Mouse (Mus musculus) layer of hippocampus, postnatal 25 days (tissue): ENCODE measurements at regions not wholly inside any gene's neighbourhood (a gene's known extent, or its start where the extent isn't known, plus 50 kb on each side); places are given as distances from the start of the nearest gene placed in this dataset.

Source experiments
- DNase-seq, 2 experiments: peaks; one replicate each; pipeline ENCODE4 v3.0.0; 2022; ENCODE audit warnings: mixed read lengths in 2 of 2, low spot score in 1 of 2; ENCODE audit errors: extremely low spot score in 1 of 2

DNA sequence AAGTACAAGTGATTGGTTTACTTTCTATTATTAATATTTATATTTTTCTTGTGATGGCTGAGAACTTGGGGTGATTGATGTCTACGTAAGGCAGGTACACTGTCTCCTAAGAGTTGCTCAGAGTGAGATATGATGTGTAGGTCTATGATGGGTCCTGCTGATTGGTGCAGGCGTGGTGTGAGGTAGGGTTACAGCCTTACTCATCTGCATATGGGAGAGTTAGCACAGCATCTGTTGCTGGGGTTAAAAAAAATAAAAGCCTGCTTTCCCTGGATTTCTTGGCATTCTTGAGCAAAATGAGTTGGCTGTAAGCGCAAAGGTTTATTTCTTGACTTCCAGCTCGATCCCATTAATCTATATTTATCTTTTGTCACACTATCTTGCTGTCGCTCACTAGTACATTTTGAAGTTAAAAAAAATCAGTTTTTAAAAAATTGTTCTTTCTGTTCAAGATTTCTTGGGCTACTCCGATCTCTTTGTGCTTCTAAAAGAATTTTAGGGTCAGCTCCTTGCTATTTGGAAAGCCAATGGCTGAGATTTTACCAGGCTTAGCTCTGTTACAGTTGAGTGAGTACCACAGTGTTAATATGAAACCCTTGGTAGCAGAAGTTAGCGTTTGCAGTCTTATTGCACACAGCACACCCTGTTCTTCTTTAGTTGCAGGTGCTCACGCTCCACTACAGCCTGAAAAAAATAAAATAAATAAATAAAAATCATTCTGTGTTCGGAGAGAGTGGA, 482.0 kb downstream of the Plekhb2 start:
- no peak for DNase-seq

DNA sequence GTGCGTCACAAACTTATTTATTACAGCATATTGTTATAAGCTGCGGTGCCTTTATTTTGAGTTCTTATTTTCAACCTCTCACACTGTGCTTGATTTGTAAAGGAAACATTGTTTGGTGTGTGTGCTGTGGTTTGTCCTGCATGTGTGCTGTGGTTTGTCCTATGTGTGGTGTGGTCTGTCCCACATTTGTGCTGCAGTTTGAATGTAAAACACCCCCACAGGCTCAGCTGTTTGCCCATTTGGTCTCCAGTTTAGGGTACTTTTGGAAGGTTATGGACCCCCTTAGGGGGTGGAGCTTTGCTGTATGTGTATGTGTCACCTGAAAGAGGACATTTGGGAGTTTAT, 482.5 kb downstream of the Plekhb2 start:
- no peak for DNase-seq

DNA sequence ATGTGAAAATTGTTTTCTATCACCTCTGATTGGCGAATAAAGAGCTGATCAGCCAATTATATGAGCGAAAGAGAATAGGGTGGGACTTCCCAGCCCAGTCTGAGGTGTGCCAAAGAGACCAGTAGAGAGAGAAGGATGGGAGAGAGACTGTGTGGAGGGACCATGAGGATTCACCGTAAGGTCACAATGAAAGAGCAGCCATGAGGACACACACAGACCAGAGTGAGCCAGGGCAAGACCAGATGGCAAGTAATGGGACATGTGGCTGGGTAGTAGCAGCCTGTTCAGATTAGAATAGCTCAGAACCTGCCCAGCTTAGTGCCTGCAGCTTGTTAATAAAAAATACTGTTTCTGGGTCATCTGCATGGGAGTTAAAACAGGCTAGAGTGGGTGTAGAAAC, 487.9 kb downstream of the Plekhb2 start:
- no peak for DNase-seq

DNA sequence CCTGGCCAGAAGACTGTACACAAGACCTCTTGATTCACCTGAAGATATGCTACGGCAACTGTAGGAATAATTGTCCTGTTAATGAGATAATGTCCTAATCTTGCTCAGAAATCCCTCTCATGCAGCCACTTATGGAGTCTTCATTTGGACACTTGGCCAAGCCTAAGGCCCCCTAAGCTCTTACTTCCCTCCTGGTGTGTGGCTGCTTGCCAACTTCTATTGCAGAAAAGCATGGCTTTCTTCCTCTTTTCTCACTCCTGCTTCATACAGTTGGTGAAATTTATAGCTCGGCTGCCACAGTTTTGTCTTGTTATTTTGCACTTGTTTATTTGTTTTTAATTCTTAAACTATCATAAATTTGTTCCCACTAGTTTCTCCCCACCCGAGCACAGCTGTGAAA, 488.4 kb downstream of the Plekhb2 start:
- no peak for DNase-seq

DNA sequence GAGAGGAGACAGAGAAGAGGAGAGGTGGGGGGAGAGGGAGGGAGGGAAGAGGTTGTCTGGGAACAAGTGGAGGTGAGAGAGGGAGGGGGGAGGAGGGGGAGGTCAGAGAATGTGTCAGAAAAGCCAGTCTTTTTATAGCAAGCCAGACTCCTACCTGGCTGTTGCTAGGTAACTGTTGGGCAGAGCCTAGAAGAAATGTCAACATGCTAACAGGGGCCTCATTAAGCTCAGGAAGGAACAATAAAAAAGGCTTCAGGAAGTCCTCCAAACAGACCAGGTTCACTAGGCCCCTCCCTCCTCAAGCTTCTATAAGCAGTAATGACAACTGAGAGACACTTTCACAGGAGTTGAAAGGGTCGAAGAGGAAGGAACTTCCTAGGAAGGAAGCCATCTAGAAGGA, 494.8 kb downstream of the Plekhb2 start:
- DNase-seq: no peak

DNA sequence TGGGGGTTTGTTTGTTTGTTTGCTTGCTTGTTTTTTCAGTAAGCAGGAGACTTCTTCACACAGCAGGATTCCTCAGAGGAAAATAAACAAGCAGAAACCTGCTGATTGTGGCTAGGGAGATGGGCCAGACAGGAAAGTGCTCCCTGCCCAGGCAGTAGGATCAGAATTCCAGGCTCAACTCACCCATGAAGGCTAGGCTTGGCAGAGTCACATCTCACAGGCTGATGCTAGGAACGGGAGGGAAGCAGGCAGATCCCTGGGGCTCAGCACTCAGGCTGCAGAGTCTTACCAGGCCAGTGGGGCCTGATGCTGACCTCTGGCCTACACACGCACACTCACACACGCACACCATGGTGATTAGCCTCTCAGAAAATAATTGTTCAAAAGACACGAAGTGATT, 498.5 kb downstream of the Plekhb2 start:
- no peak for DNase-seq

DNA sequence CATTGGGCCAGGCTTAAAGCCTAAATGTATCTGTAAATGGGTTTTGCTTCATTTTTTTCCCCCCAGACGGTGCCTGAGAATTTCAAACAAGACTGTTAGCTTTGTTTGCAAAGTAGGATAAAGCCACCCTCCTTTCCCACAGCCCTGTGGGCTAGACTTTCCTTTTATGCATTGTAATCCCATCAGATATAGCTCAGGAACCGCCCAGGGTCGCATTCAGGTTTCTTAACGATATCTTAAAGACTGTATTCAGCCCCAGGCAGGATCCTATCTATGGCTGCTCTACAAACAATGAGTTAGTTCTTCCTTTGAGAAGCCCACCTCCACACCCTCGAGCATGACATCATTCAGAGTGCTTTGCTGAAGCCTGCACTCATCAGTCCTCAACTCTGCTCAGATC, 509.2 kb downstream of the Plekhb2 start:
- DNase-seq: no peak

DNA sequence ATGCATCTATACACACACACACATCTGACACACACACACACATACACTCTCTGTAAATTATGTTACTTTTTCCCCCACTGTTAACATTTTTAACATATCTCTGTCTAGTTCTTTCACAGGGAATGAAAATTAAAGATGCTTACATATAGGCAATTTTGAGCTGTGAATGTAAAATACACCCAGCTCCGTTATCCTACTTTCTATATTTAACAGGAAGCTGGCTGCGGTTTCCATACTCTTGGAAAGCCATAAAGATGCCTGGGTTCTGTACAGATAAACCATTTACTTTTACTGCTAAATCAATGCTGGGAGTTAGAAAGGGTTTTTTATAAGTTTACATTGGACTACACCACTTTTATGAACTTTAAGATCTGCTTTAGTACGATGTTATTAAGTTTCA, 511.7 kb downstream of the Plekhb2 start:
- DNase-seq: no peak

DNA sequence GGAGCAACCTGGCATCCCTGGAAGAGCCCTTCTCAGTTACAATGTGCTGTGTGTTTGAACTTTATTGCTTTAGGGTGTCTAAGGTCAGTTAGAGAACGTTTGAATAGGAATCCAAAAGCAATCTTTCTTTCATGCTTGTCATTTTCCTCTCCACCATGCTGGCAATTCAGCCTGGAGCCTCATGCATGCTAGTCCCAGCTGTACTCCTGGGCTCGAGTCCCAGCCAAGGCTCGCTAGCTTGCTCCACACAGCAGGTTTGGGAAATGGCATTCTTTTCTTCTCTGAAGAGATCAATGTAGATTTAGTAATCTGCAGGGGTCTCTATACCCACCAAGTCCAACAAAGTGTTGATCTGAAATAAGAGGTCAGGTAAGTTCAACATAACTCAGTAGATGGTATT, 513.1 kb downstream of the Plekhb2 start:
- DNase-seq: peak in 1 of 2 experiments; percentile 13

DNA sequence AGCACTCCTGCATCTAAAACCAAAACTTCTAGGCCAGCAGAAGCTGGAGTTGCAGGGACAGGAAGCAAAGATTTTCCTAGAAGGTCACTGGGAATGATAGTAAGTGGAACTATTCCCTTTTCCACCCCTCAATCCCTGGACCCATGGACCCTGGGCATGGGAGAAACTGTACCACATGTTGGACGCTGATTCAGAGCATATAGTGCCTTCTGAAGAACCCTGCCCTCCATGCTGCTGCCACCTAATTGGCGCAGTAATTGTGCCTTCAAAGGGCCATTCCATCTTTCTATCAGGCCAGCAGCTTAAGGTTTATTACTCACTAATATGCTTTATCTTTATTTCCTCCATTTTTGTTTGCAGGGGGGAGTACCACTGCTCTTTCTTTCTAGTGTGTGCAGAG, 516.8 kb downstream of the Plekhb2 start:
- no peak for DNase-seq

DNA sequence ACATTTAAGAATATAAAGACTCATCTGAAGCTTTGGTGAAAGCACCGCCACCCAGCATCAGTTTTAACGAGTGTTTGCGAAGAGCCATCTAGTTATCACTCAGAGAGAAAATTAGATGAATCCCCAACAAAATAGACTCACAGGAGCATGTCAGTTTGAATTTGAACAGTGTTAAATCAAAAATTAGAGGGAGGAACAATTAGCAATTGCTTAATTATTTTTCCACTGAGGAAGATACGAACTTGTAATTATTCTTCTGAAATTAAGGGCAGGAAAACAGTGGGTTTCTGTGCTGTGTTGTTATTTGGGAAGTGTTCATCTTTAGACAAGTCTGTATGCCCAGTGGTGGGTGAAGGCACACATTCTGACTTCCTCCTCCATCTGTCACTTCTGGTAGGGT, 523.0 kb downstream of the Plekhb2 start:
- no peak for DNase-seq

DNA sequence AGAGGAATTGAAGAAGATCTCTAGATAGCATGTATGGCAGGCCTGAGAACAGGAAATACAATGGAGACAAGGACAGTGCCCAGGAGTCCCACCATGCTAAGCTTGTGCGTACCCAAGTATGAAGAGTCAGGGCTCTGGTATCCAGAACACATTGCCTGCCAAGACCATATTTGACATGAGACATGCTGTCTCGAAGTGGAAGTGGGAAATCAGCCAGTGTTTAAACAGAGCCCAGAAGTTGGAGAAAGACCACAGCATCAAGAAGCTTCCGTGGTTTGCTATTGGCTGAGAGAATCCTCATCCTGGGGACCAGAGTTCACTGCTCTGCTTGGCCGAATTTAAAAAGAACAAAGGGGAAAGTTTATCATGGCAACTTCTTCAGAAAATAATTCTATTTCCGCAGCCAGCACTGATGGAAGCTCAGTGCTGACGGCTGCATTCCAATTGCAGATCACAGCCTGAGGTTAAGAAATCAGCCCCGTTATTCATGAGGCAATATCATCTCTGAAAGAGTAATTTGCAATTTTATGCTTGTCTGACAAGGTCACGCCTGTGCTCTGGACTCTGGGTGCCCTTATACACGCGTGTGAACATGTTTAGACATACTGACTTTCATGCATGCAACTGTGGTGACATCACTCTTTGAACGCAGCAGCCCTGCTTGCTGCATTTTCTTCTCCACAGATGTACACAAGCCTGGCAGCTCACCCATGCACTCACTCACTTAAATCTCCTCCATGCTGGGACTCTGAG, 531.0 kb downstream of the Plekhb2 start:
- DNase-seq: no peak

DNA sequence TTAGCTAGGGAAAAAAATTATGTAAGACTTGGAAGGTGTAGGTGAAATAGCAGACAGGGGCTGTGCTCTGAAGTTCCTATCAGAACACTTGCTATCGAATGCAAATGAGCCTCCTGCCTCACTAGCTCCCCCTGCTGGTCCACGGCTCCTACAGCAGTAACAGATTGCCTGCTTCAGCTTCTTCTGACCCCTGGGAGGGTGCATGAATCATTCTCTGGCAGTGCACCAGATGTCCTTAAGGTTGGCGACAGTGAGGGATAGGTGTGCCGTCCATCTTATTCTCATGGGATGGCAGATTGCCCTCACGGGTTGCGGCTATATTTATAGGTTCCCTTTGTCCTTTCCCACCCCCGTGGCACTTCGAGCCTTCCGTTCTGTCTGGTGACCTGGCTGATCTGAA, 535.7 kb downstream of the Plekhb2 start:
- DNase-seq: peak; percentile 75 to 93

DNA sequence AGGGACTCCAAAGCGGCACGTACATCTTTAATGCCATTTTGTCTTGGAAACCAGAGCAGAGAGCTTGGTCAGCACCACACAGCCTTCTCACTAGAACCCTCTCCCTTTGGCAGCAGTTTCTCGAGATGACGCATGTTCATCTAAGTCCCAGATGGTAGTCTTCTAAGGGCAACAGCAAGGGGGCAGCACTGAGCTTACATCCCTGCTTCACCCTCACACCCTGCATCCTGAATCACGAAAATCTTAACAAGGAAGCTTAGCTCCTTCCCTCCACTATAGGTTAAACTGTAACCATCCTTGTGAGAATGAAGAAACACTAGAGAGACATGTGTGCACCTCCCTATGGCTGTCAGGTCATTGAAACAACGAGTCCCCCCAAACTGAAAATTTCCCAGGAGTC, 538.4 kb downstream of the Plekhb2 start:
- DNase-seq: peak in 1 of 2 experiments; percentile 66

DNA sequence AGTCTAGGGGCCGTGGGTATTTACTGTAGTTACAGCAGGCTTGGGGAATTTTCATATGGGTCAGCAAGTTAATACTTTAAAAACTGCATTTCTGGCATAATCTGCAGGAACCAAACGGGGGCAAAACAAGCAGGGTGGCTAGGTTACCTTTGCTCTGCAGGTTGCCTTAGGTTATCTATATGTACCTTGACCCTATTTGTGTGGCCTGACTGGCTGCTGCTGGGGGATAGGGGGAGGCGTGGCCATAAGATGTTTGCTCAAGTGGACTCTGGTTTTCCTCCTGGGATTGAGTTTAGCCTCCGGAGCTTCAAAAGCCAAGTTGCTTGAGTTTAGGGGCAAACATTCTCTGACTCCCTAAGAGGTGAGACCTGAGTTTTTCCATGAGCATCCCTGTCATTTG, 540.6 kb downstream of the Plekhb2 start:
- no peak for DNase-seq

DNA sequence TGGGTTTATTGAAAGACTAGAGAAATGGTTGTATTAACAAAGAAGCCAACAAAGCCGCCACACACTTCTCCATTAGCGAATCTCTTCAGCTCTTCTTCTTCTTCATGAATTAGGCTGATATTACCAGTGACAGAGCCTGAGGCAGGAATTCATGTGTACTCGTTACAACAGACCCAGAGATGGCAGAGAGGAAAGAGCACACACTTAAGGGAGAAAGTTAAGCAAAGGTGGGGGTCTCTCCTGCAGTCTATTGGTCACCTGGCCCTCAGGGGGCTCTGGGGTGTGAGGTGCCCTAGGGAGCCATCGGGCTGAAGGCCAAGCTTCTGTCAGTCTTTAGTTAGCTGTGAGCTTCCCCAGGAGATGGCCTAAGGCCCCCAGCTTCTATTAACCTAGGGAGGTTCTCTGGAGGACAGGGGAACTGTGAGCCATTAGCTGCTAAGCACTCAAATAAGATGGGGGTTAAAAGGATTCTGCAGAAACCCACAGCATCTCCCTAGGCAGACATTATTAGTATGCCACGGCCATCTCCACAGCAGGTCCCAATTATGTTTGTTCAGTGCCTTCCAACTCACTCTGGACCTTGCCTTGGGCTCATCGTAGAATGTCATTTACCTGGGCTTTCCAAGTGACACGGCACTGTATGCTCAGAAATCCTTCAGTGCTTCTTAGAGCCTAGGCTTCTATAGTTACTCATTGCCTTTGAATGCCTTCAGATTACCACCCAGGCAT, 541.2 kb downstream of the Plekhb2 start:
- DNase-seq: no peak

DNA sequence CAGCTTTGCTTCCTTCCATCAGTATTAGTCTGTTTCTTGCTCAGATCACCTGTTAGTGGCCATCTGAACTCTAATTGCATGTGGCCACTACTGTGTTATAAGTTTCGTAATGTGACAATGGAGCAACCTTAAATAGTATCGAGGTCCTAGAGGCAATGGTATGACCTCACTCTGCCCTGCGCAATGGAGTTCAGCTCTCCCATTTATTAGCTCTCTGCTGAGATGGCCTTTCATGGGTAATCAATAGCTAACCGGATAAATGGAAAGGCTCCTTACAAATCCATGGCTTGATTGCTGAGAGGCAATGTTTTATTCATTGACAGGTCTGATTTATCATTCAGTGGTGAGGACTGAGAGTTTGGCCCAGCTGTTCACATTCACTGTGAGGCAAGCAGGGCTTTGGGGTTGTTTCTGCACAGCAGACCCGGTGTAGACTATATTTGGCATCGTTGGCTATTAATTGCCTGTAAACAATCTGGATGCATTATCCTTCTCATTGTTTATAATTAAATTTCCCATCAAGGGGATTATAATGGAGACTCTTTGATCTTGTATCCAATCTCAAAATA, 543.9 kb downstream of the Plekhb2 start:
- no peak for DNase-seq

DNA sequence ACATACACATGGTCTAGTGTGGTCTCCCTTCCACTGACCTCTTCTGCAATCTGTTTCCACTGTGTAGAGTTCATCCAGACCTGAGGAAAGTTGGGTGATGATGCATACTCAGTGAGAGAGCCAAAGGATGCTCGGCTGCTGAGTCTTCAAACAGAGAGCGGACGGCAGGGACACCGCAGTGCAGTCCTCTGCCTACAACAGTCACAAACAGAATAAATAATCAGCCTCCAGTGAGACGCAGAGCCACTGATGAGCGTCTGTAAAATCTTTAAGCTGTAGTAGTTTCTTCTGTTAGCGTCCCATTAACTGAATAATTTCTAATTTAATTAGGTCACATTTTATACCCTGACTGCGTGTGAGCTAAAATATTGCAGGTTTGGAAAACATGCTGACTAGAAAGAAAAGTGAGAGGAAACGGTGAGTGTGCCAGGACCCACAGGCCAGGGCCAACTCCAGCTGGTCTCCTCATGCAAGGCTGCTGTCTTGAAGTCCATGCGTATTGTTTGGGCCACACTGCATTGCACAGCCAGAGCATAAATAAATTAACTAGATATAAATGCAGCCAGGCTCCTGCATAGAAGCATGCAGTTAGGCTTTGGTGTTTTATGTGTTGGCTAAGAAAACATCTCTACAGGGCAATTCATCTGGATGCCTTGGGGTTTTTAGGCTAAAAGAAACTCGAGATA, 551.0 kb downstream of the Plekhb2 start:
- DNase-seq: no peak

DNA sequence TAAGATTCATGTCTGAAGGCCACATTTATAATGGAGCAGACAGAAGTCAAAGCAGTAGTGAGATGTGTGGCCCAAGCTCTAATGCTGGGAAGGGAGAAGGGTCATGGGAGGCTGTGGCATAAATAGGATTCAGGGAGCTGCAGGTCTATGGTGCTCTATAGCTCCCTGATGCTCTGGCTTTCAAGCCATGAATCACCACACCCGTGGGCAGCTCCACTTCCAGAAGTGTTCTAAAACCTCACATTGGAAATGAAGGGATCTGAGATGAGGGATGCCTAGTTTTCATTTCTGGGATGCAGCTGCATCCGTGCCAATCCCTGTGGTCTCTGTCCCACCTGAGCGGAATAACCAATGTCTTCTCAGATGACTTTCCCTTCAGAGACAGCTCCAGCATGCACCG, 553.2 kb downstream of the Plekhb2 start:
- DNase-seq: no peak

DNA sequence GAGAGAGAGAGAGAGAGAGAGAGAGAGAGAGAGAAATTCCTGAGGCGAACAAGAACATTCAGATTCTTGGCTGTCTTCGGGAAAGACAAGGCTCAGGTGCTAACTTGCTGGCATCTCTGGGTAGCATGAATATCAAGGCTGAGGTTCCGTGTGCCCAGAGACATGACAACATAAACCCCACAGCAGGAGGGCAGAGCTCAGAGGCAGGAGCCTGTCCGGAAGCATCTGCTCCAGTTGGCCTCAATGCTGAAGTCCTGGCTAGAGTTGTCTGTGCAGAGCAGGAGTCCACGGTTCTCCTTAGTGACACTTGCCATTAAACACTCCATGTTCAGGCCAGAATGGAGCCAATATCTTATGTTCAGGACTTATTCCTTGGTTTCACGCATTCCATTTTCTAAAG, 555.6 kb downstream of the Plekhb2 start:
- DNase-seq: no peak

DNA sequence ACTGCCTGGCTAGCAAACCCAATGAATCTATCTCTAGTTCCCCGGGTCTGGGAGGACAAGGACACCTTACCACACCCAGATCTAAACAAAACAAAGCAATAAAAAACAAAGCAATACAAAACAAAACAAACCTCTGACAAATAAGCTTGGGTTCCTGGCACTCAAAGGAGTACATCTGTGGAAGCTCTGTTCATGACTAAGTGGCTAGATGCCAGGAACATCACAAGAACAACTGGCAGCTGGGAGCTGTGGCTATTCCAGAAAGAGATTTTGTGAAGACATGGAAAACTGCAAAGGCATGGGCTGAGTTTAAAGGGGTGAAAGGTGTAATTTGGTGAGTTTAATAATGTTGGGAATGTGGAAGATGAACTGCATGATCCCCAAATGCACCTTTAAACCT, 565.9 kb downstream of the Plekhb2 start:
- no peak for DNase-seq
